13 mouse cellular contexts compared by ENCODE assay signal in genomic region chr17:85037855-85038254, GRCm38 (mm10). TPM values are rescaled to one million over a fixed set of nuclear protein-coding genes. Genes with fewer than 3 reads are reported as not detected.
"Had no signal": no experiment of that assay in that cellular context is flagged by ENCODE, and none has a peak within 500 bp of the region (broad histone marks: within the 10 kb centered on the region; RNA-seq: fewer than 3 reads in every experiment).

No protein-coding gene starts in this region.

- H3K9me3 ChIP-seq: hindbrain, embryonic 15.5 days; kidney, embryonic 15.5 days; megakaryocyte, embryonic 14.5 days; midbrain, embryonic 12.5 days; neural tube, embryonic 15.5 days had no signal

- DNase-seq: kidney, postnatal 14 days; left cerebral cortex, postnatal 4 days; lung, embryonic 14.5 days; lung, postnatal 10 days; spleen, adult 18-20 months; thymus, adult 18-20 months; thymus, postnatal 14 days had no signal

- H3K4me3 ChIP-seq: hindbrain, embryonic 15.5 days; kidney, embryonic 15.5 days; megakaryocyte, embryonic 14.5 days; midbrain, embryonic 12.5 days; neural tube, embryonic 15.5 days had no signal

- H3K27ac ChIP-seq: hindbrain, embryonic 15.5 days; kidney, embryonic 15.5 days; macrophage; midbrain, embryonic 12.5 days; neural tube, embryonic 15.5 days had no signal

- H3K36me3 ChIP-seq: hindbrain, embryonic 15.5 days; kidney, embryonic 15.5 days; midbrain, embryonic 12.5 days; neural tube, embryonic 15.5 days had no signal

- H3K9ac ChIP-seq: hindbrain, embryonic 15.5 days; kidney, embryonic 15.5 days; lung, embryonic 14.5 days; midbrain, embryonic 12.5 days; neural tube, embryonic 15.5 days had no signal

- H3K4me2 ChIP-seq: hindbrain, embryonic 15.5 days; kidney, embryonic 15.5 days; lung, embryonic 14.5 days; midbrain, embryonic 12.5 days; neural tube, embryonic 15.5 days had no signal

- H3K4me1 ChIP-seq: hindbrain, embryonic 15.5 days; midbrain, embryonic 12.5 days; neural tube, embryonic 15.5 days had no signal

- H3K27me3 ChIP-seq: hindbrain, embryonic 15.5 days; kidney, embryonic 15.5 days; midbrain, embryonic 12.5 days; neural tube, embryonic 15.5 days had no signal

RNA-seq across cellular contexts. Expression of gene Slc3a1, which starts 9.7 kb away (rescaled TPM):
- polyA plus RNA-seq: macrophage had no signal
